Mouse (Mus musculus) CH12.LX (cell line): ENCODE data around the gene Pcgf3.

Experiments used
- BHLHE40 ChIP-seq: IDR thresholded peaks from 2 replicates; pipeline ENCODE4 v1.6.1; 2011; ENCODE audit warnings: mild to moderate bottlenecking, low read depth, low read length, improper control_type of control experiment
- CTCF ChIP-seq, 2 experiments: IDR thresholded peaks in 1 of 2; conservative IDR thresholded peaks in 1 of 2; 2 replicates each; pipeline ENCODE4 v1.5.1; 2011 to 2012; ENCODE audit warnings: low read depth in 2 of 2, low read length in 2 of 2, improper control_type of control experiment in 1 of 2, inconsistent platforms in 1 of 2, mild to moderate bottlenecking in 1 of 2, moderate library complexity in 1 of 2
- EP300 ChIP-seq: IDR thresholded peaks from 2 replicates; pipeline ENCODE4 v1.6.1; 2011; ENCODE audit warnings: low read length, improper control_type of control experiment
- MAFK ChIP-seq: IDR thresholded peaks from 2 replicates; pipeline ENCODE4 v1.6.1; 2011; ENCODE audit warnings: low read length, improper control_type of control experiment; ENCODE audit not compliant: insufficient replicate concordance
- MAX ChIP-seq: IDR thresholded peaks from 2 replicates; pipeline ENCODE4 v1.6.1; 2011; ENCODE audit warnings: low read length, improper control_type of control experiment
- POLR2AphosphoS2 ChIP-seq: IDR thresholded peaks from 2 replicates; pipeline ENCODE4 v1.6.1; 2011; ENCODE audit warnings: low read depth, low read length, improper control_type of control experiment
- RAD21 ChIP-seq: IDR thresholded peaks from 2 replicates; pipeline ENCODE4 v1.6.1; 2011; ENCODE audit warnings: low read depth, mild to moderate bottlenecking, low read length, improper control_type of control experiment, moderate library complexity
- SIN3A ChIP-seq: IDR thresholded peaks from 2 replicates; pipeline ENCODE4 v1.6.1; 2012; ENCODE audit warnings: low read length, improper control_type of control experiment, inconsistent platforms
- SMC3 ChIP-seq: IDR thresholded peaks from 2 replicates; pipeline ENCODE4 v1.6.1; 2011; ENCODE audit warnings: low read depth, low read length, improper control_type of control experiment
- TCF12 ChIP-seq: IDR thresholded peaks from 2 replicates; pipeline ENCODE4 v1.6.1; 2014; ENCODE audit warnings: low read depth, mild to moderate bottlenecking, inconsistent platforms, low read length, improper control_type of control experiment

- TF ChIP-seq TCF12 (no peak), CTCF (conservative IDR thresholded peaks at IDR 0.05 in 1 of 2, IDR thresholded peaks at IDR 0.05 in 1 of 2; ENCODE audit: low read depth in 2 of 2, low read length in 2 of 2) (no peak), POLR2AphosphoS2 (no peak), SMC3 (no peak), MAFK (no peak), BHLHE40 (no peak), EP300 (no peak), SIN3A (no peak), RAD21 (no peak), MAX (no peak)
Observed at GRCm38 (mm10) chr5:108501573-108501972, 40.5 kb downstream of the Pcgf3 start.
